Mouse (Mus musculus): ENCODE data around the gene Macc1. TPM values are rescaled to one million over a fixed set of nuclear protein-coding genes. Genes with fewer than 3 reads are reported as not detected.
"Not testable (repeated sequence)": the region's sequence is repeated elsewhere in the genome, so short reads cannot be mapped to it uniquely, and the experiment has no call there.

Macc1 gene
- polyA plus RNA-seq, 1 experiment from 2014 or later: 5.2 TPM

- ATAC-seq (ENCODE audit: insufficient number of reproducible peaks, low FRiP score, low TSS enrichment, low read depth): no peak
- no peak overlapping the region for H3K4me2 ChIP-seq
These were observed 19.3 kb downstream of the Macc1 start for GRCm38 (mm10) chr12:119333376-119333775.

GRCm38 (mm10) chr12:119352579-119352978 lies 38.5 kb downstream of the Macc1 start:
- H3K4me3 ChIP-seq; H3K4me2 ChIP-seq; H3K9ac ChIP-seq; ATAC-seq (ENCODE audit: insufficient number of reproducible peaks, low FRiP score, low TSS enrichment, low read depth); H3K27me3 ChIP-seq; H3K4me1 ChIP-seq; H3K27ac ChIP-seq; H3K9me3 ChIP-seq; H3K36me3 ChIP-seq: not testable (repeated sequence)
- 35% methylated on average over 16 of the region's 16 CpGs for WGBS

More at GRCm38 (mm10) chr12:119333376-119333775, 19.3 kb downstream of the Macc1 start:
- Histone ChIP-seq H3K36me3 (no peaks in the 10 kb centered on the region), H3K4me1 (no peaks in the 10 kb centered on the region), H3K9ac (no peak overlapping the region), H3K27me3 (no peaks in the 10 kb centered on the region), H3K27ac (no peak overlapping the region), H3K9me3 (no peaks in the 10 kb centered on the region), H3K4me3 (no peak overlapping the region)

GRCm38 (mm10) chr12:119357418-119358241 lies 43.6 kb downstream of the Macc1 start:
- Histone ChIP-seq H3K4me1 (no peaks in the 10 kb centered on the region), H3K4me3 (no peak overlapping the region), H3K27ac (no peak overlapping the region), H3K4me2 (no peak overlapping the region), H3K9me3 (no peaks in the 10 kb centered on the region), H3K27me3 (no peaks in the 10 kb centered on the region), H3K9ac (no peak overlapping the region), H3K36me3 (no peaks in the 10 kb centered on the region)
- no peak for ATAC-seq (ENCODE audit: insufficient number of reproducible peaks, low FRiP score, low TSS enrichment, low read depth)
- whole genome bisulfite sequencing: 35% methylated on average over 7 of the region's 7 CpGs

GRCm38 (mm10) chr12:119358242-119358515 lies 44.1 kb downstream of the Macc1 start:
- 29% methylated on average over 1 of the region's 1 CpGs for WGBS

GRCm38 (mm10) chr12:119365041-119365440 lies 51.0 kb downstream of the Macc1 start:
- H3K27me3 ChIP-seq: no peaks in the 10 kb centered on the region
- H3K4me3 ChIP-seq: no peak overlapping the region
- no peak overlapping the region for H3K4me2 ChIP-seq
- no peak overlapping the region for H3K9ac ChIP-seq
- no peaks in the 10 kb centered on the region for H3K9me3 ChIP-seq
- no peak overlapping the region for H3K27ac ChIP-seq
- ATAC-seq (ENCODE audit: insufficient number of reproducible peaks, low FRiP score, low TSS enrichment, low read depth): no peak
- 53% methylated on average over 1 of the region's 1 CpGs for WGBS
- no peaks in the 10 kb centered on the region for H3K36me3 ChIP-seq
- H3K4me1 ChIP-seq: no peaks in the 10 kb centered on the region

More at GRCm38 (mm10) chr12:119358242-119358515, 44.1 kb downstream of the Macc1 start:
- Histone ChIP-seq H3K4me1 (no peaks in the 10 kb centered on the region), H3K4me2 (no peak overlapping the region), H3K27ac (no peak overlapping the region), H3K36me3 (no peaks in the 10 kb centered on the region), H3K9ac (no peak overlapping the region), H3K4me3 (no peak overlapping the region), H3K27me3 (no peaks in the 10 kb centered on the region), H3K9me3 (no peaks in the 10 kb centered on the region)
- ATAC-seq (ENCODE audit: insufficient number of reproducible peaks, low FRiP score, low TSS enrichment, low read depth): no peak

- no peak for ATAC-seq (ENCODE audit: insufficient number of reproducible peaks, low FRiP score, low TSS enrichment, low read depth)
- H3K4me2 ChIP-seq: no peak overlapping the region
- H3K27ac ChIP-seq: no peak overlapping the region
- H3K4me3 ChIP-seq: no peak overlapping the region
- no peak overlapping the region for H3K9ac ChIP-seq
- H3K9me3 ChIP-seq: no peaks in the 10 kb centered on the region
- WGBS: 62% methylated on average over 4 of the region's 4 CpGs
- H3K36me3 ChIP-seq: no peaks in the 10 kb centered on the region
- H3K4me1 ChIP-seq: no peaks in the 10 kb centered on the region
- H3K27me3 ChIP-seq: no peaks in the 10 kb centered on the region
These were observed 55.8 kb downstream of the Macc1 start for GRCm38 (mm10) chr12:119369832-119370231.

GRCm38 (mm10) chr12:119372359-119372758 lies 58.3 kb downstream of the Macc1 start:
- Histone ChIP-seq H3K4me2 (no peak overlapping the region), H3K27ac (no peak overlapping the region), H3K36me3 (no peaks in the 10 kb centered on the region), H3K9me3 (no peaks in the 10 kb centered on the region), H3K4me1 (no peaks in the 10 kb centered on the region), H3K27me3 (no peaks in the 10 kb centered on the region), H3K4me3 (no peak overlapping the region), H3K9ac (no peak overlapping the region)
- ATAC-seq (ENCODE audit: insufficient number of reproducible peaks, low FRiP score, low TSS enrichment, low read depth): no peak
- WGBS: 49% methylated on average over 4 of the region's 4 CpGs

GRCm38 (mm10) chr12:119376879-119377278 lies 62.8 kb downstream of the Macc1 start:
- no peak overlapping the region for H3K4me3 ChIP-seq
- no peak overlapping the region for H3K27ac ChIP-seq
- H3K9me3 ChIP-seq: no peaks in the 10 kb centered on the region
- no peaks in the 10 kb centered on the region for H3K4me1 ChIP-seq
- no peak overlapping the region for H3K4me2 ChIP-seq
- H3K36me3 ChIP-seq: no peaks in the 10 kb centered on the region
- H3K9ac ChIP-seq: no peak overlapping the region
- ATAC-seq (ENCODE audit: insufficient number of reproducible peaks, low FRiP score, low TSS enrichment, low read depth): no peak
- H3K27me3 ChIP-seq: no peaks in the 10 kb centered on the region

- no peaks in the 10 kb centered on the region for H3K36me3 ChIP-seq
- 92% methylated on average over 1 of the region's 1 CpGs for WGBS
- no peak overlapping the region for H3K4me2 ChIP-seq
- no peaks in the 10 kb centered on the region for H3K9me3 ChIP-seq
- no peak for ATAC-seq (ENCODE audit: insufficient number of reproducible peaks, low FRiP score, low TSS enrichment, low read depth)
- H3K4me3 ChIP-seq: no peak overlapping the region
- H3K27ac ChIP-seq: no peak overlapping the region
- no peaks in the 10 kb centered on the region for H3K27me3 ChIP-seq
- H3K4me1 ChIP-seq: no peaks in the 10 kb centered on the region
- H3K9ac ChIP-seq: no peak overlapping the region
These were observed 67.8 kb downstream of the Macc1 start for GRCm38 (mm10) chr12:119381839-119382238.

- no peak for ATAC-seq (ENCODE audit: insufficient number of reproducible peaks, low FRiP score, low TSS enrichment, low read depth)
- Histone ChIP-seq H3K27ac (no peak overlapping the region), H3K4me2 (no peak overlapping the region), H3K4me1 (no peaks in the 10 kb centered on the region), H3K36me3 (no peaks in the 10 kb centered on the region), H3K9me3 (no peaks in the 10 kb centered on the region), H3K9ac (no peak overlapping the region), H3K4me3 (no peak overlapping the region), H3K27me3 (no peaks in the 10 kb centered on the region)
These were observed 72.2 kb downstream of the Macc1 start for GRCm38 (mm10) chr12:119386243-119386642.

GRCm38 (mm10) chr12:119386650-119387049 lies 72.6 kb downstream of the Macc1 start:
- Histone ChIP-seq H3K9ac (no peak overlapping the region), H3K27ac (no peak overlapping the region), H3K36me3 (no peaks in the 10 kb centered on the region), H3K4me3 (no peak overlapping the region), H3K4me2 (no peak overlapping the region), H3K27me3 (no peaks in the 10 kb centered on the region), H3K9me3 (no peaks in the 10 kb centered on the region), H3K4me1 (no peaks in the 10 kb centered on the region)
- ATAC-seq (ENCODE audit: insufficient number of reproducible peaks, low FRiP score, low TSS enrichment, low read depth): no peak
- 71% methylated on average over 2 of the region's 2 CpGs for WGBS

- 63% methylated on average over 2 of the region's 2 CpGs for WGBS
- Histone ChIP-seq H3K4me1 (no peaks in the 10 kb centered on the region), H3K36me3 (no peaks in the 10 kb centered on the region), H3K9me3 (no peaks in the 10 kb centered on the region), H3K4me2 (no peak overlapping the region), H3K27ac (no peak overlapping the region), H3K27me3 (no peaks in the 10 kb centered on the region), H3K9ac (no peak overlapping the region), H3K4me3 (no peak overlapping the region)
- ATAC-seq (ENCODE audit: insufficient number of reproducible peaks, low FRiP score, low TSS enrichment, low read depth): no peak
These were observed 73.9 kb downstream of the Macc1 start for GRCm38 (mm10) chr12:119387925-119388324.

- H3K4me2 ChIP-seq: no peak overlapping the region
These were observed 76.2 kb downstream of the Macc1 start for GRCm38 (mm10) chr12:119390192-119390684.

More at GRCm38 (mm10) chr12:119390192-119390684, 76.2 kb downstream of the Macc1 start:
- Histone ChIP-seq H3K4me1 (no peaks in the 10 kb centered on the region), H3K4me3 (no peak overlapping the region), H3K36me3 (no peaks in the 10 kb centered on the region), H3K27me3 (no peaks in the 10 kb centered on the region), H3K9me3 (no peaks in the 10 kb centered on the region), H3K27ac (peak overlapping the region; percentile 28; the same call in 1 of the 2 replicates), H3K9ac (no peak overlapping the region)
- ATAC-seq (ENCODE audit: insufficient number of reproducible peaks, low FRiP score, low TSS enrichment, low read depth): no peak
- WGBS: 32% methylated on average over 3 of the region's 3 CpGs

Data from limb, embryonic 15.5 days (tissue).